Mouse (Mus musculus): ENCODE measurements around the gene Atf3. TPM values are rescaled to one million over a fixed set of nuclear protein-coding genes. Genes with fewer than 3 reads are reported as not detected.

Atf3 gene
- 10 to 100 TPM in 1 of 2 experiments, 1 to 10 TPM in 1; 9.7 to 13.9 TPM for total RNA-seq (2021)
- long read RNA-seq, experiment 1, transcript Atf3-201 (4 exons, 1,984 nt), result major isoform, 10 of 14 reads
- long read RNA-seq, experiment 1, partial matches to known transcripts, result 1 of 14 reads
- long read RNA-seq, experiment 1, other reads (novel, unspliced or antisense), result 0 of 14 reads
- long read RNA-seq, experiment 2, transcript Atf3-201 (4 exons, 1,984 nt), result major isoform, 6 of 7 reads
- long read RNA-seq, experiment 2, partial matches to known transcripts, result 0 of 7 reads
- long read RNA-seq, experiment 2, other reads (novel, unspliced or antisense), result 0 of 7 reads

DNA sequence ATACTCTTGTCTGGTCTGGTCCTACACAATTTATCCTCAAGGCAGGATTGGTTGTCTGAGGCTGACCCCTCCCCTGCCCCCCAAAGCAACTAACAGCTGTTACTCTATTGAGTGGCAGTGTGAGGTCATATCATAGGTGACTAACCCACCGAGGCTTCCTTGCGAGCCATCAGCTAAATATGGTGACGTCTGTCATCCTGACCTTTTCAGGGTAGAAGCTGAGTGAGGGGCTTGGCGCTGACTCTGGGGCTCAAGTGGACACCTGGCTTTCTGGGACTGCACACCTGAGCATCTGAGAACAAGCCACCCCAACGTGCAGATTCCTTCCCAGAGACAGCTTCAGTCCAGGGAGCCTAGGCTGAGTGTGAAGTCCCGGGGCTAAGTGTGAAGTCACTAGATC, at the start of gene Atf3:
Atf3 (minus strand) TSS at position 101 of the 400 bp plus-strand sequence.
- no peak for DNase-seq (ENCODE audit: low spot score in 2 of 2)

DNA sequence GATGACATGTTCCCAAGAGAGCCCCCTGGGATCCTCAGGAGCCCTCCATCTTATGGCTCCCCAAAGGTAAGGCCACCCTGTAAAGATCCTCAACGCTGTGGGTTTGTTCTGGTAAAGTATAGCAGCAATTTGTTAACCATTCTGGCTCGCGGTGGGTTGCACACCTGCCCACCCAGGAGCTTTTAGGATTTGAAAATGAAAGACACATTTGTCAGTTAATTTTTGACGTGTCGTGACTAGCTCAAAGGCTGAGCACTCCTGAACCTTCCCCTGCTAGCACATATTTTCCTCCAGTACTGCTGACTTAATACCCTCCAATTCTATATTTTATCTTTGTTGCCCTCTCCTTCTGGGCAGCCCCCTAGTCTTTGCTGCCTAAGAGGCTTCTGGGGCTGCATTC, 49.3 kb upstream of the Atf3 start:
- DNase-seq (ENCODE audit: low spot score in 2 of 2), result no peak

DNA sequence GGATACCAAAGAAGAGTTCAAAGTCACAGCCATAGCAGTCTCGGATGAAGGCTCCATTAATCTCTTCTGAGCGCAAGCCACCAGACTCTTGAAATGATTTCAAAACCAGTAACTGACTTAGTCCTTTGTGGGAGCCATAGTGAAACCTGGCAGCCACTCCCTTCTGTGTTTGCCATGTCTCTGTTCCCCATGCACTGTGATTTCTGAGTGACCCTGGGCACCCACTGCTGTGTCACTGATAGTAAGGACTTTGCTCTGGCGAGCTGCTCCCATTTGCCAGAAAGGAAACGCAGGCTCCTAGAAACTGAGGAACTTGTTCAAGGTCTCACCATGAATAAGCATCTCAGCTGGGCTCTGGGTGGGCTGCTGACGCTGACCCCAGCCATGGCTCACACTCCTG, 45.6 kb upstream of the Atf3 start:
- no peak for DNase-seq (ENCODE audit: low spot score in 2 of 2)

DNA sequence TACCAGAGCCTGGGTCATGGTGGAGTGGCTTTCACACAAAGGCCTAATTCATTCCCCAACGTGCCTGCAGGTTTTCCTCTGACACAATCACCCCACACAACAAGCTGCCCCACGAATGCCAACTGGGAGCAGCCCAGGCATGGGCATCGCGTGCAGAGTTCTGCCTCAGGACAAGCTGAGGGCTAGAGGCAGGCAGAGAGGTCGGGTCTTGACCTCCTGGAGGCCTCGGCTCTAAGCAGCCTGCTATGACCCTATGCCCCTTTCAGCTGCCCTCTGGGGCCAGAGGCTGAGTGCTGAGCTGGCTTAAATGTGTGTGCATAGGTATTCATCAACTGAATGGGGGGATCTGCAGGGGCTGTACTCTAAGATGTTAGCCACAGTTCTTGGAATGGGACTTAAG, 44.0 kb upstream of the Atf3 start:
- no peak for DNase-seq (ENCODE audit: low spot score in 2 of 2)

DNA sequence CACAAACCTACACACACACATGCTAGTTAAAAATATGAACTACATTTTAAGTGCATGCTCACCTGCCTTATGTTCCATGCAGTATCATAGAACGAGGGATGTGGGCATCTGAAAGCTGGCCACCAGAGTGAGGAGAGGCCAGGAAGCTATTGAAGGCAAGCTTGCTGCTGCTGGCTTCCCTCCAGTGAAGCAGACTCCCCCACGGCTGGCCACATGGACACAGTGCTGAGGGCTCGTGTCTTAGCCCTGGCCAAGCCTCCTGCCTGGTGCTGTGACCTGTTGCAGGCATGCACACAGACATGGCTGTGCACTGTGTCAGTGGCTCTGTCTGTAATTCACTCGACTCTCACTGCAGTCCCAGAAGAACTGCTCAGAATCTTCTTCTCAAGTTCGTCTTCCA, 41.8 kb upstream of the Atf3 start:
- no peak for DNase-seq (ENCODE audit: low spot score in 2 of 2)

DNA sequence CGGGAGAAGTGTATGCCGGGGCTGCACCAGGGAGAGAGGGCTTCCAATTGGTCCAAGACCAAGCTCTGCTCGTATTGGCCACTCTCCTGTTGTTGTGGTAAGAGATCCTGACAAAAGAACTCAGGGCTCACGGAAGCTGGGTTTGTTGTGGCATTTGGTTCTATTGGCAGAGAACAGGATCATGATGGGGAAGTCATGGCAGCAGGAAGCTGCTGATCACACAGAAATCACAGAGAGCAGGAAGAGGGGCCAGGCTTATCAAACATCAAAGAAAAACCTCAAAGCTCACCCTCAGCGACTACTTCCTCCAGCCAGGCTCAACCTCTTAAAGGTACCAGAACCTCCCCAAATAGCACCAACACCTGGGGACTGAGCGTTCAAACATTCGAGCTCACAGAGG, 41.3 kb upstream of the Atf3 start:
- no peak for DNase-seq (ENCODE audit: low spot score in 2 of 2)

DNA sequence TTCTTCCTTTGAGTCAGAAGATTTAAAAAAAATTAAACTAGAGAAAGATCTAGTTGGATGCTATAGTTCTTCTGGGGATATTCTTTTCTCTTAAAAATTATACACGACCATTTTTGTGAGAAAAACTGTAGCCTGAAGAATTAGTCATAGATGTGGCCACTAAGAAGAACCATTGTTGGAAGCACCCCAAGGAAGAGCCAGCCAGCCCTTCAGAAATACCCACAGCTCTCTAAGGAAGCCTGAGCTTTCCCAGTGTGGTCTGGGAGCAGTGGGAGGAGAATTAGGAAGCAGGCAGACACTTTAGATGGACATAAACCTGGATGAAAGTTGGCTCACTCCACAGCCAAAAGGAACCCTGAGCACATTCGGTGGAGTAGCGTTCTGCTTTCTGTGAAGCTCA, 40.7 kb upstream of the Atf3 start:
- DNase-seq (ENCODE audit: low spot score in 2 of 2), result no peak

DNA sequence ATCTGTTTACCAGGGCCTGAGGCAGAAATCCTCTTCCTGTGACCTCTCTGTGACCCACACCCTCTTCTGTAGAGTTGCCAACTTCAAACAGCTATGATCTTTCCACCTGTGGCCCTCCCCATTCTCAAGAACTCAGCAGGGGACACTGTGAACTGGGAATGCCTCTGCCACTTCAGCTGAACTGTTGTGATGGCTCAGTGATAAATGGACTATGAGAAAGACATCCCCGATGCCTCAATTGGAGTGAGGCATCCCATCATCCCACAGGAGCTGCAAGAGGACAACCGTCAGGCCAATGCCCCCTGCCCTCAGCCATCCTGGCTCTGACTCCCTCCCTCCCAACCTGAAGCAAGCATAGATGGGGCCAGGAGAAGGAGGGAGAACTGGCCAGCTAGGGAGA, 40.1 kb upstream of the Atf3 start:
- no peak for DNase-seq (ENCODE audit: low spot score in 2 of 2)

DNA sequence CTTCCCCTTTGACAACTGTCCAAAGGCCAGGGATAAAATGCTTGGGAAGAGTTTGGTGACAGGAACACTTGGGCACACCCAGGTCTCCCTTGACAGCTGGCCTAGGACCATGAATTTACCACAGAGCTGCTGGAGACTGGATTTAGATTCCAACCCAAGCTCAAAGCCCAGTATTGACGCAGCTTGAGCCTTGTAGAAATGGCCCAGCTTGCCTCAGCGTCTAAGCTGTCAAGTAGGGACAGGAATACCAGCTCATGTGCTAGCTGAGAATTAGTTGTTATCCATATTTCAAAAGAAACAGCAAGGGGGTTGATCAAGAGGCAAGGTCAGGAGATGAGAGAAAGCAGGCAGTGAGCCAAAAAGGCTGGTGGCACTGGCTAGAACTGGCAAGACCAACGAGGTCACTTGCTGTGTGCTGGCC, 39.5 kb upstream of the Atf3 start:
- no peak for DNase-seq (ENCODE audit: low spot score in 2 of 2)

DNA sequence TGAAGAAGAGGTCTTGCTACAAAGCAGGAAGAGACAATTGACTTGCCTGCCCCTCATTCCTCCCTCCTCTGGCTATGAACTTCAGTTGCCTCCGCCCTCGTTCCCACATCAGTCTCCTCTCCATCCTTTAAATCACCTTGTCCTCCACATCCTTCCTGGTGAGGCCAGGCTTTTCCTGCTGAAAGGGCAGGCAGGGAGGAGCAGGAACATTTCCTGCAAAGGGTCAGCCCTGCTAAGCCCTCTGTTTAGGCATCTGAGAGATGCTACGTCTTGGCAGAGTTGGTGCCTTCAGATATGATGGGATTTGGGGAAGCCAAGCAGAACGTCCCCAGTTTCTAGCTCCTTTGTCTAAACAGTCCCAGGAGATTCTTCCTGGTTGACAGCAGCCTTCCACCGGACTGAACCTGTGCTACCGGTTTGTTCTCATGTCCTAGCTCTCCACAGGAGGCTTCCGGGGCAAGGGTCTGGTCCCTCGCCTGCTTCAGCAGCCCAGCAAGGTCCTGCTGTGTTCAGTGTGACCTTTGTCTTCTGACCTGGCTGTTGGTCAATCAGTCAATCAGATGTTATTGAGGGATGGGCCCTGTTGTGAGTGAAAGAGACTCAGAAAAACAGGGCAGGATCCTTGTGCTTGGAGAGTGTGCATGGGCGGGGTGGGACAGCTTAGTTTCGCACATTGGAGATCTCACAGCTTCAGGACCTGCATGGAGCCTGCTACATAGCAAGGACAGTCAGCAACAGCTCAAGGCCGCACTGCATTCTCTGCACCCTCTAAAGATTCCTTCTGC, 38.9 kb upstream of the Atf3 start:
- no peak for DNase-seq (ENCODE audit: low spot score in 2 of 2)

DNA sequence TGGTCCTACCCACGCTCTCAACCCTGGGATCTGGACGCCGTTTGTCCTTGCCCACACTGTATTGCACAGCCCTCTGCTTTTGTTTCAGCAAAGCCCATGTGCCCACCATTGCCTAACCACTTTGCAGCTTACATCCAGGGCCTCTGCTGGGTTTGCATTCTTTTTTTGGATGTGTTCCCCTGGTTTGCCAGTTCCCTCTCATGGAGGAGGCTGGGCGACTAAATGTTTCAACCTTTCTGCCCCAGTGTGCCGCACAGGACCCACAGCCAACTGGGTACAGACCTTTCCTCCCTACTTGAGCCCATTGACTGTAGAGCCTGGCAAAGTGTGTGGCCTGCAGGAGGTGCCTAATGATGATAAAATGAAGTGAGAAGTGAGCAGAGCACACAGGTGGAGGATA, 38.3 kb upstream of the Atf3 start:
- no peak for DNase-seq (ENCODE audit: low spot score in 2 of 2)

DNA sequence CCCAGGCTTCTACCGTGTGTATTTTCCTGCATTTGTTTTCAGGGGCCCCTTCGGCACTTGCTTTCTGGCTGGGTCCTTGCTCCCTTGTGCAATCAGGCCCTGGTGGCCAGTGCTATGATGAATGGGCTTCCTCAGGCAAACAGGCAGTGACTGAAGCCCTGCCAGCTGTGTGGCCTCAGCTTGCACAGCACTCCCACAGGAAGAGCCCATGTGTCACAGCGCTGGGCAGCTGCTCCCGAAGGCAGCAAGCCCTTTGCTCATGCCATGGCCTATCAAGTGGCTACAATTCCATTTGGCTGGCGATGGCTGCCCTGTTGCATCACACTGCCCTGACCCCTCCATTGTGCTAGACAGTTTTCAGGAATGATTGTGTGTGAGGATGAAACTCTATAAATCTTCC, 36.6 kb upstream of the Atf3 start:
- peak in 1 of 2 experiments; percentile 41 for DNase-seq (ENCODE audit: low spot score in 2 of 2)

DNA sequence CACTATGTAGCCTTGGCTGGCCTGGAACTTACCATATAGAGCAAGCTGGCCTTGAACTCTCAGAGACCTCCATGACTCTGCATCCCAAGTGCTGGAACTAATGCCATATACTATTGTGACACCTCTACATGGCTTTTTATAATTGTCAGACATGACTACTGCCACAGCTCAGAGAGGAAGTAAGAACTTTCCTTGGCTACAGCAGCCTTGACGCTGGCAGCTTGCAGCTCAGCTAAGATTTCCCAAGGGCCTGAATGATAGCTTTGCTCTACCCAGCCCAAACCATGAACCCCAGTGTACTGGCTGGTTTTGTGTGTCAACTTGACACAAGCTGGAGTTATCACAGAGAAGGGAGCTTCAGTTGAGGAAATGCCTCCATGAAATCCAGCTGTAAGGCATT, 35.8 kb upstream of the Atf3 start:
- DNase-seq (ENCODE audit: low spot score in 2 of 2), result no peak

DNA sequence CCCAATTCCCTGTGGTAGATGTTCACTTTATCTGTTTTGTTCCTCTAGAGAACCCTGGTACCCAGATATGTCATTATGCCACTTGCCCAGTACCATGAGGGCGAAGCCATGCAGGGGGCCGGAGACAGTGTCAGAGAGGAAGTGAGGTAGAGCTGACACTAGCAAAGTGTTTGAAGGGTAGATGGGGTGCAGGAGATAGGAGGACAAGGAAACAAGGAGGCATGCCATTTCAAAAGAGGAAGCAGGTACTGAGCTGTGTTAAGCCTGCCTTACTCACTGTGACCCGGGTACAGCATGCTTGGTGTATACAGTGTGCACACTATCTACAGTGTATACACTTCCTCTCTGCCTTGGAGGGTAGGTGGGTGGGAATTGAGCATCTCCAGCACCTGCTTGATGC, 32.1 kb upstream of the Atf3 start:
- no peak for DNase-seq (ENCODE audit: low spot score in 2 of 2)

DNA sequence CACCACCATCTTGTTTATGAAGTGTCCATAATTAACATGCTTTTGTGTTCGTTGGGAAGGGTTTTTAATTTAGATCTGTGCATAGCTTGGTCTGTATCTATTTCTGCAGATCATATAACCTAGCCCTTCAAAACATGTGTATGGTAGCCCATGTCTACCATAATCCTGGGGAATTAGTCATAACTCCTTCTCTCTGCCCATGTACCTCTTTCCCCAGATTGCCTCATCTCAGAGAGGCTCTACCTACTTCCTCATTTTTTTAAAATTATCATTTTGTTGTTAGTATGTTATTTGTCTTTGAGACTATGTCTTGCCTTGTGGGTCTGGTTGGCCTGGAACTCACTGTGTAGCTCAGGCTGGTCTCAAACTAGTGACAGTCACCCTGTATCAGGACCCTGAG, 30.6 kb upstream of the Atf3 start:
- no peak for DNase-seq (ENCODE audit: low spot score in 2 of 2)

DNA sequence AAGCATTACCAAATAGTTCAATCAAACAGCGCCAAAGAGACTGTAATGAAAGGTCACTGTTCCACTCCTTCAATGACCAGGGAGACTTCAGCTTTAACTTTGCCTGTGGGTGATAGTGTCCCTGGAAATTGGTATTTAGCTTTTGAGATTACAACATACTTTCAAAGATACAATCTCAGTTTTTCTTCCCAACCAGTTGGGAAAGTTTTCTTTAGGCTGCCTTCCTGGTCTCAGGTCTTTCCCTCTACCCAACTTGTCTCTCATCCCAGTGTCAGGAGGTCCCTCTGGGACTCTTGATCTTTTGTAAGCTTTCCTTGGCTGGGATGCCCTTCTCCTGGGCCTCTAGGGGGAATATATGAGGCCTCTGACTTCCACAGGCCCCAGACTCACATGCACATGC, 29.7 kb upstream of the Atf3 start:
- DNase-seq (ENCODE audit: low spot score in 2 of 2), result no peak

DNA sequence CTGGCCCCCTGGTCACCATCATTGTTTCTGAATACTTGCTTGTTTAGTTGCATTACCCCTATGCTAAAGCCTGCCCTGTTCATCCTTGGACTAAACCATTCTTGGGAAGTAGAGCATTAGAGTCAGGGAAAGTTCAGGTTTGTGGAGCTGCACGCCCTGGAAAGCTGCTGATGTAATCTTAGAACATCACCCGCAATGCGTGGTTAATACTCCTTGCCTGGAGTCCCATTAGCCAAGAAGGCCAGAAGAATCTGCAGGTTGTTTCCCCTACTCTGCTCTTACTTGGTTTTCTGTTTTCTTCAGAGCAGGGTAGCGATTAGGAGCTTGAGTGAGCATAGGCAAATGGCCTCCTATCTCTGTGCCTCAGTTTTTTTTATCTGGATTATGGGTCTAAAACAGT, 26.0 kb upstream of the Atf3 start:
- DNase-seq (ENCODE audit: low spot score in 2 of 2), result no peak

DNA sequence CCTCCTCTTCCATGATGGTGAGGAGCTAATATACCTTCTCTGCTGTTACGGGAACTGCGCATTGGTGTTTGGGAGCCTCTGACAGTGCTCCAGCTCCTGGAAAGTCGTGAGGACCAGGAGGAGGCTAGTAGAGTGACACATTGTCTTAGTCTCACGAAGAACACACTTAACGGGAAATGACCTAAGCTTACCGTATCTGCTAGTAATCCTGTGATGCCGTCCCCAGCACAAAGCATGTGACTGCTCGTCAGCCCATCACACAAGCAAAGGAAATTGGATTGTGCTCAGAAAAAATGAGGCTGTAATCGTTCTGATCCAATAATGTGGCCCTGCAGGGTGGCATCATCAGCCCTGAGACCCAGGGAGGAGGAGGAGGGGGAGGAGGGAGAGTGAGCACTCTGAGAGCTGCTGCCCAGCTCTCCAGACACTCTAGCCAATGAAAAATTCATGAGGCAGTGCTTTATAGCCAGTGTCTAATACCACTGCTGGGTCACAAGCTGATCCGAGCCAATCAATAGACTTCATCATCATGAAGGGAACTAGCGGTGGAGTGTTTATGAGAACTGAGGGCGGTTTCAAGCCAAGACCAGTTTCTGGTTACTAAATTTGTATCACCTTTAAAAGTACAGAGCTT, 24.3 kb upstream of the Atf3 start:
- DNase-seq (ENCODE audit: low spot score in 2 of 2), result no peak

DNA sequence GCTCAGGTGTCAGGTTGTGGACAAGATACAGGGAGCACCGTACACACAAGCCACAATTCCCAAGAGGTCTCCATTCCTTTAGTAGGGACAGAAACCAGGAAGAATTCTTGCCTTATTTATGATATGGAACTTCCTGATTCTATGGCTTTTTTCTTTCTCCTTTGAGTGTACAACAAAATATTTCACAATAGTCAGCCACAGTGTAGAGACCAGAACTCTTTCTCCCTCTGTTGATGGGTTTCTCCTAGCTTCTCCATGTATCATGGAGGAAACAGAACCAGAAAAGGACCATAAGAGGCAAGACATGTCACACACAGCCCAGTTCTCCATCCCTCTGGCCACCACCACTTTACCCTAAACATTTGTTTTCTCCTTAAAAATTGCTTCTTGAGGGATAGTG, 23.7 kb upstream of the Atf3 start:
- DNase-seq (ENCODE audit: low spot score in 2 of 2), result no peak

DNA sequence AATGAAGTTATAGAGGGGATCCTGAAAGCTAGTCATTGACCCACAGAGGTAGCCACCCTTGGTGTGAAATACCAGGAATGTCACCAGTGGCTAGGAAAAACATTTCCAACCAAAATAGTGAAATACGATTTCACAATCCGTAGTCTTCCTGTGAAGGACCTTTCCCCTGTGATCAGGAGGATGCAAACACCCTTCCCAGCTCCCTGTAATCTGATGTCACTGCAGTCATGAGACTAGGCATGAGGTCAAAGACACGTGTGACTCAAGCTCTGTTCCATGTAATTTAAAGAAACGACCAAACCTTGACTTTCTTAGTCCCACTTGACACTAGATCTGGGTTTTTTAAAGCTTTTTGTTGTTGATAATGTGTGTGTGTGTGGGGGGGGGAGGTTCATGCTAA, 21.8 kb upstream of the Atf3 start:
- no peak for DNase-seq (ENCODE audit: low spot score in 2 of 2)

DNA sequence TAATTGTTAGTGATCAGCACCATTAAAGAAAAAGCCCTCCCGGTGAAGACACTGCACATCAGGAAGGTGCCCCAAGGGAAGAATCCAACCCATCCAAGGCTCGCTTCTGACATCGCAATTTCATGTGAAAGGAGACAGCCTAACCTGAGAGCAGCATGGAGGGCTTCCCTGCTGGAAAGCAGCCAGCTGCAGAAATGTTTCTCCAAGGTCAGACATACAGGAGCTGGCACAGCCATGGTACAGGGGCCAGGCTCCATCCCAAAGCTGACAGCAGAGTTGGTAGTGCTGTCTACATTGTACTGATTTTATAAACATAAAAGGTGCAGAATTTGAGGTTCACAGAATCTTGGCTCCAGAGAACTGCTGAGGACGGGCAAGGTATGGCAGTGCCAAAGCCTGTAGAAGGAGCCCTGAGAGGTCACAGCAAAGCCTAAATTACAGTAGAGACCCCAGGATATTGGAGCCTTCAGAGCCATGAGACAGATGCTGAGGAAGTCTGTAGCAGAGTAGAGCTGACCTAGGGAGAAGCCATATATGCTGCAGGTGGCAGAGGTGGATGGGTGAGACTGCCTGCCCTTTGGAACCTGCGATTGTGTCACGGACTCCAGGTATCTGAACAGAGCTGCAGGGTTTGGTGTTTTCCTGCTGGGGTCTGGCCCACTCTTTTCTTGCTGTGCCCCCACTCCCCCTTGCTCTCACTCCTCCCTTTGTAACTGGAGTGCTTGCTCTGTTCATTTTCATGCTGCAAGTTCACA, 18.1 kb upstream of the Atf3 start:
- no peak for DNase-seq (ENCODE audit: low spot score in 2 of 2)

DNA sequence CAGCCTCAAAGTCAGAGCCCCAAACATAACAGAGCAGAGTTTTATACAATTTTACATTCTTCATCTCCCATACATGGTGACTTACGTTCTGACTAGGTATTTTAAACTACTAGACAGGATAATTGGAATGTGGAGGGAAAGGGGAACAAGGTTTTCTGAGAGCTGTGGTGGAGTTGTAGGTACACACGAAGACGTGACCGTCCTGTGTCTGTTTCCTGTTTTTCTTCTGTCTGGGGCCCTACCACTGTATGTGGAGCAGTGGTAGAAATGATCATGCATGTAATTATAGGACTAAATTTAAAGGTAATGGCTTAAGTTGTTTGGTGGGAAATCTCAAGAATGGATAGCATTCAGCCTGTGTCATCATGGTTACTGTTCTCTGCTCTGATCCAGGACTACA, 17.0 kb upstream of the Atf3 start:
- no peak for DNase-seq (ENCODE audit: low spot score in 2 of 2)
